Mouse (Mus musculus) limb, embryonic 12.5 days (tissue): ENCODE data around the gene Ubtf. TPM values are rescaled to one million over a fixed set of nuclear protein-coding genes. Genes with fewer than 3 reads are reported as not detected.

Experiments
- ATAC-seq: fragments of 200-750 bp; cut with Nextera tagmentation; 2 replicates; pipeline ENCODE4 v1.8.0; 2017; ENCODE audit warnings: low read depth, moderate TSS enrichment; ENCODE audit not compliant: insufficient number of reproducible peaks, insufficient read depth, low FRiP score, low TSS enrichment
- H3K27ac ChIP-seq: fragments of 300-500 bp; sonication (generic); 2 replicates; pipeline ENCODE4 v1.5.1; 2016; ENCODE audit warnings: mild to moderate bottlenecking, moderate library complexity
- H3K27me3 ChIP-seq: fragments of 300-500 bp; sonication (generic); 2 replicates; pipeline ENCODE4 v1.6.1; 2016; ENCODE audit warnings: mild to moderate bottlenecking, moderate library complexity
- H3K36me3 ChIP-seq: fragments of 300-500 bp; sonication (generic); 2 replicates; pipeline ENCODE4 v1.6.1; 2016; ENCODE audit warnings: mild to moderate bottlenecking, moderate library complexity
- H3K4me1 ChIP-seq: fragments of 300-500 bp; sonication (generic); replicated peaks from 2 replicates; pipeline ENCODE4 v1.6.1; 2016
- H3K4me2 ChIP-seq: fragments of 300-500 bp; sonication (generic); 2 replicates; pipeline ENCODE4 v1.6.1; 2016; ENCODE audit warnings: mild to moderate bottlenecking, moderate library complexity
- H3K4me3 ChIP-seq: fragments of 300-500 bp; sonication (generic); replicated peaks from 2 replicates; pipeline ENCODE4 v1.5.1; 2016; ENCODE audit warnings: mild to moderate bottlenecking
- H3K9ac ChIP-seq: fragments of 300-500 bp; sonication (generic); replicated peaks from 2 replicates; pipeline ENCODE4 v1.6.1; 2016; ENCODE audit warnings: mild to moderate bottlenecking, moderate library complexity
- H3K9me3 ChIP-seq: fragments of 300-500 bp; sonication (generic); 2 replicates; pipeline ENCODE4 v1.6.1; 2016; ENCODE audit warnings: mild to moderate bottlenecking, moderate library complexity
- WGBS: fragments of 180-500 bp; shearing (Covaris S2); methylation state at CpG from one replicate; pipeline ENCODE4 v1.1.7; 2016; 5-methylcytosine and 5-hydroxymethylcytosine counted together
- polyA plus RNA-seq: library from polyadenylated mRNA; unstranded; fragments of >200 nt; fragmentation: Nextera tagmentation; extraction: Ambion mirVana; gene quantifications from 2 replicates; pipeline ENCODE4 v1.2.1, GENCODE M21; 2016

Gene Ubtf
- polyA plus RNA-seq, 1 experiment from 2014 or later: 101 TPM

DNA sequence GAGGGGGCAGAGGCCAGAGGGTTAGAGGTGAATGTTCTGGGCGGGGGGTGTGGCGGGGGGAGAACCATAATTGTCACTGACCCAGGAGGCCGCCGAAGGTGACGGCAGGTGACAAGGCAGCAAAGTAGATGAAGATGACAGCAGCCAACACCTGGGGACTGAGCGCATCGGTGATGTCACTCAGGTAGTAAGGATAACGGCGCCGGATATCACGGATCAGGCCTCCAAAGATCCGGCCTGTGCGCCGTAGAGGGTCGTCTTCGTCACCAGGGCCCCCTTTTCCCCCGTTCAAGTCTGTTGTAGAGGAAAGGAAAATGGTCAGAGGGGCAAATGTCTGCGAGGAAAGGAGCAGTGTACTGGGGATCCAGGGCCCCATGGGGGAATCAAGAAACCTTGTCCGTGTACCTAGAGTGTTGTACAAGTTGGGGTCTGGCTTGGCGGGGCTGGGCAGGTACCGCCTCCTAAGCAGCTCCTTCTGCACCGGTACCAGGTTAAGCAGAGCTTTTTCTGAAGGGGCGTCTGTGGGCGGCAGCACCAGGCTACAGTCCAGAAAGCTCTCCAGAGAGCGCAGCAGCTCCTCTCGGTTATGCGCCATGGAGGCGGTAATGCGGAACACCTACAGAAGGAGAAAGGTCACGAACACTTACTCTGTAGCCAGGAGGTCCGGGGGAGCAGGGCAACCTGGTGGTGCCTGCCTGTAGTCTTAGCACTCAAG is 37.3 kb upstream of the Ubtf start:
- Histone ChIP-seq H3K9me3 (no peaks in the 10 kb centered on the region), H3K36me3 (no peaks in the 10 kb centered on the region), H3K4me3 (no peak overlapping the region), H3K27ac (no peak overlapping the region), H3K4me1 (peaks cover 3% of the 10 kb centered on the region; the same call in 1 of the 2 replicates), H3K27me3 (peaks cover 42% of the 10 kb centered on the region), H3K4me2 (no peak overlapping the region), H3K9ac (no peak overlapping the region)
- WGBS: 67% methylated on average over 31 of the region's 31 CpGs
- no peak for ATAC-seq

- 78% methylated on average over 12 of the region's 12 CpGs for WGBS
- Histone ChIP-seq H3K27me3 (peaks cover 48% of the 10 kb centered on the region), H3K4me2 (no peak overlapping the region), H3K27ac (no peak overlapping the region), H3K9me3 (no peaks in the 10 kb centered on the region), H3K4me1 (peaks cover 3% of the 10 kb centered on the region; the same call in 1 of the 2 replicates), H3K9ac (no peak overlapping the region), H3K4me3 (no peak overlapping the region), H3K36me3 (no peaks in the 10 kb centered on the region)
- ATAC-seq: no peak
Observed at GRCm38 (mm10) chr11:102356190-102356589, 36.6 kb upstream of the Ubtf start.

GRCm38 (mm10) chr11:102355501-102355900 is 36.0 kb upstream of the Ubtf start:
- no peak overlapping the region for H3K4me3 ChIP-seq
- H3K27me3 ChIP-seq: peaks cover 51% of the 10 kb centered on the region
- H3K36me3 ChIP-seq: no peaks in the 10 kb centered on the region
- H3K4me2 ChIP-seq: no peak overlapping the region
- no peaks in the 10 kb centered on the region for H3K9me3 ChIP-seq
- 82% methylated on average over 3 of the region's 3 CpGs for WGBS
- peaks cover 3% of the 10 kb centered on the region; the same call in 1 of the 2 replicates for H3K4me1 ChIP-seq
- no peak overlapping the region for H3K27ac ChIP-seq
- no peak for ATAC-seq
- no peak overlapping the region for H3K9ac ChIP-seq

DNA sequence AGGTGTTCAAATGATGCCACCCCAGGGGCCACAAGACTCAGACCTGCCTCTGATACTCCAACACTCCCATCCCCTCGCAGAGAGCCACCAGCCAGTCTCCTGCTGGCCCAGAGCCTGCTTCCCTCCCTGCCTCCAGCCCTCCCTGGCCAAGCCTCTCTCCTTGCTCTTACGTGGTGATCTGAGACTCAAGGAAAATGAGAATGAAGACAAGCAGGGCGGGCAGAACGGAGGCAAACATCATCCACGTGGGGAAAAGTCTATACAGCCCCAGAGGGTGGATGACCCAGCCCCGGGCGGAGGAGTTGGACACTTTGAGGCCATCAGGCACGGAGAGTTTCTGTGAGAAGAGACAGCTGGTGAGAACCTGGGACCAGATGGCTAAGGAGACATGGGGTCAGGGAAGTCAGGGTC is 33.5 kb upstream of the Ubtf start:
- 38% methylated on average over 8 of the region's 8 CpGs for WGBS
- peak overlapping the region; percentile 12; the same call in 1 of the 2 replicates for H3K9ac ChIP-seq
- ATAC-seq: no peak

DNA sequence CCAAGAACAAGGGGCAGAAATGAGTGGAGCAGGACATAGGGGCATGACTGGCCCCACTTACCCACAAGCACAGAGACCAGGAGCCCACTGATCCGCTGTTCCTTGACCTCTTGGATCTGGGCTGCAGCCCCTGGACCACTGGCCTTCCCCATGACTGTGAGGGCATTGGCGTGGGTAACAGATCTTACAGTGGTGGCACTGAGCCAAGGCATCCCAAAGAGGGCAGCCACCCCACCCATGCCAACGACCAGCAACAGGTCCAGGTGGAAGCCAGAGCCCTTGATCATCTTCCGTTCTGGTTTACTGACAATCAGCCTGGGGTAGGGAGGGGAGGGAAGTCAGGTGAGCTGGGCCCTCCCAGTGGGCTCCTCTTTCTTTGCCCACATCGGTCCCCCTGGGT is 32.8 kb upstream of the Ubtf start:
- H3K4me1 ChIP-seq: peaks cover 3% of the 10 kb centered on the region; the same call in 1 of the 2 replicates
- no peak overlapping the region for H3K4me2 ChIP-seq

More for the DNA sequence above, 33.5 kb upstream of the Ubtf start:
- Histone ChIP-seq H3K27me3 (peaks cover 47% of the 10 kb centered on the region), H3K4me1 (peaks cover 3% of the 10 kb centered on the region; the same call in 1 of the 2 replicates), H3K4me2 (no peak overlapping the region), H3K27ac (no peak overlapping the region), H3K36me3 (no peaks in the 10 kb centered on the region), H3K9me3 (no peaks in the 10 kb centered on the region), H3K4me3 (no peak overlapping the region)

DNA sequence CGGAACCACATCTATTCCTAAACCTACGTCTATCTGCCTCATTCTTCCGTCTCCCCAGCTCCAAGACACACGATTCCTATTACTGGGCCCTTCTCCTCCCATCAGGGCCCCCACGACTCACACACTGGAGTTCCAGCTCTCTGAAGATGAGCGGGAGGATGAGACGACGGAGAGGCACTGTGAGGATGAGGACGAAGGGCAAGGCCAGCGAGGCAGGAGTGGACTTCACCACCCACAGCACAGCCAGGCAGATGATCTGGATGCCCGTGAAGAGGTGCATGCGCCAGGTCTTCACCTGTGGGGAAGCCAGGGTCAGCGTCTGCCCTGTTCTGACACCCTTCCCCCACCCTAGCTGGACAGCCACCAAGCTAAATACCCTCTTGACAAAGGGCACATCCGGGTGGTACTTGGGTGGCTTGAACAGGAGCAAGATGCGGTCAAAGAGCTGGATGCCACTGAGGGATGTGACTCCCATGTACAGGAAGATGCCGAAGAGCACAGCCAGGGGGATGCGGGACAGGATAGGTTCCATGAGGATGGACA is 31.5 kb upstream of the Ubtf start:
- WGBS: 87% methylated on average over 17 of the region's 17 CpGs

More for the DNA sequence above, 32.8 kb upstream of the Ubtf start:
- WGBS: 64% methylated on average over 5 of the region's 5 CpGs
- no peak for ATAC-seq
- Histone ChIP-seq H3K9me3 (no peaks in the 10 kb centered on the region), H3K9ac (0 out of 2 replicates have a peak overlapping the region, but pooled peaks have one; percentile 12), H3K27ac (no peak overlapping the region), H3K36me3 (no peaks in the 10 kb centered on the region), H3K27me3 (peaks cover 41% of the 10 kb centered on the region; the same call in 1 of the 2 replicates), H3K4me3 (no peak overlapping the region)

GRCm38 (mm10) chr11:102350416-102350815 is 30.9 kb upstream of the Ubtf start:
- no peak overlapping the region for H3K9ac ChIP-seq
- peaks cover 8% of the 10 kb centered on the region for H3K4me1 ChIP-seq
- H3K4me2 ChIP-seq: no peak overlapping the region
- no peak overlapping the region for H3K4me3 ChIP-seq
- no peak overlapping the region for H3K27ac ChIP-seq
- ATAC-seq: no peak
- WGBS: 91% methylated on average over 4 of the region's 4 CpGs
- H3K36me3 ChIP-seq: no peaks in the 10 kb centered on the region
- H3K27me3 ChIP-seq: peaks cover 27% of the 10 kb centered on the region; the same call in 1 of the 2 replicates
- H3K9me3 ChIP-seq: no peaks in the 10 kb centered on the region

More for the DNA sequence above, 31.5 kb upstream of the Ubtf start:
- no peak overlapping the region for H3K27ac ChIP-seq
- peaks cover 29% of the 10 kb centered on the region; the same call in 1 of the 2 replicates for H3K27me3 ChIP-seq
- H3K9ac ChIP-seq: no peak overlapping the region
- H3K4me2 ChIP-seq: no peak overlapping the region
- no peak for ATAC-seq
- H3K36me3 ChIP-seq: no peaks in the 10 kb centered on the region
- no peaks in the 10 kb centered on the region for H3K9me3 ChIP-seq
- H3K4me3 ChIP-seq: no peak overlapping the region
- H3K4me1 ChIP-seq: peaks cover 8% of the 10 kb centered on the region

DNA sequence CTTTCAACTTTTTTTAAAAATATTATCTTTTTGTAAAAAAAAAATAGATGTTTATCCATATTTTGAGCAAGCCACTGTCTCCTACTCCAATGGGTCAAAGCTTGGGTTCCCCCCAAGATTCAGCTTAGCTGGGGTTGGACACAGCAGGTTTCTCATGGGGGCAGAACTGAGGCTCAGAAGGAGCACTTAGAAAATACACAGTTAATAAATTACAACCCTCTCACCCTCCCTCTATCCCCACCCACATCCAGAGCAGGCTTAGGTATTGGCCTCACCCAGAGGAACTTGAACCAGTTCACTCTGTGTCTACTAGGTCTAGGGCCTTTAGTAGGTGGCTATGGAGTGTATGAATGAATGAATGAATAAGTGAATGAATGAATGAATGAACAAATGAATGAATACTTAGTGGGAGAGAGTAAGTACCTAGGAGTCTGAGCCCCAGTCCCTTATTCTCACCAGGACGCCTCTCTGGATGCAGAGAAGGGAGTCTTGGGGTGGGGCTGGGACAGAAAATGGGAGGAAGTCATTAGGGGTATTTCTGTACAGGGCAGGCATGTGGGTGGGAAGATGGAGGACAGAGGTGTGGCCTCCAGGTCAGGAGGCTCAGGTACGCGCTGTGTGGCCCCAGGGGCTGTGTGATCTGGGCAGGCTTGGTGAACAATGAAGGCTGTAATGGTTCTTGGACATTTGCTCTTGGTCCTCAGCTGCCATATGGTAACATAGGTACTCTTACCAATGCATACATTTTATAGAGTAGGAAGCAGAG is 29.8 kb upstream of the Ubtf start:
- no peaks in the 10 kb centered on the region for H3K9me3 ChIP-seq
- H3K4me3 ChIP-seq: no peak overlapping the region
- WGBS: 79% methylated on average over 3 of the region's 3 CpGs
- H3K36me3 ChIP-seq: no peaks in the 10 kb centered on the region
- H3K9ac ChIP-seq: no peak overlapping the region
- H3K27ac ChIP-seq: no peak overlapping the region
- H3K27me3 ChIP-seq: peaks cover 27% of the 10 kb centered on the region; the same call in 1 of the 2 replicates
- no peak overlapping the region for H3K4me2 ChIP-seq
- peaks cover 8% of the 10 kb centered on the region for H3K4me1 ChIP-seq
- ATAC-seq: no peak

GRCm38 (mm10) chr11:102348771-102349170 is 29.2 kb upstream of the Ubtf start:
- ATAC-seq: no peak
- Histone ChIP-seq H3K9ac (no peak overlapping the region), H3K4me2 (no peak overlapping the region), H3K27ac (no peak overlapping the region), H3K36me3 (no peaks in the 10 kb centered on the region), H3K9me3 (no peaks in the 10 kb centered on the region), H3K4me3 (no peak overlapping the region), H3K27me3 (peaks cover 23% of the 10 kb centered on the region; the same call in 1 of the 2 replicates), H3K4me1 (peaks cover 8% of the 10 kb centered on the region)
- WGBS: 84% methylated on average over 11 of the region's 11 CpGs

DNA sequence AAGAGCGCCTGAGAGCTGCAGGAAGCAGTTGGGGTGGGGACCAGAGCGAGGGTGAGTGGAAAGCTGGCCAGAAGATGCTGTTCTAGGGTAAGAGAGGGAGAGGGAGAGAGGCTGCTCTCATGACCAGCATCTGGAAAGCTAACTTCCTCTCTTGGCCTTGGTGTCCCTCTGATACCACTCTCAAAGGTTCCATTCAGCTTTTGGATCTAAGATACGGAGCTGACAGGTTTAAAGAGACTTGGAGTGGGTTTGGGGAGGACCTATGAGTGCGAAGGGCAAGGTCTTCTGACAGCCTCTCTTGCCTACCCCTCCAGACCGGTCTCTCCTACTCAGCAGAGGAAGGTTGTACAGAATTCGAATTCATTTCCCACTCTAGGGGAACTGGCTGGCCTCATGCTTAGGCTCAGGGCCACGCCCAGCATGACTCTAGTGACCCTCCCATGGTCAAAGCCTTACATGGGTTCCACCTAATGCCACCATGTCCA is 28.6 kb upstream of the Ubtf start:
- Histone ChIP-seq H3K9me3 (no peaks in the 10 kb centered on the region), H3K4me1 (peaks cover 8% of the 10 kb centered on the region), H3K4me2 (no peak overlapping the region), H3K4me3 (no peak overlapping the region), H3K36me3 (no peaks in the 10 kb centered on the region), H3K9ac (no peak overlapping the region), H3K27ac (no peak overlapping the region), H3K27me3 (peaks cover 17% of the 10 kb centered on the region; the same call in 1 of the 2 replicates)
- ATAC-seq: no peak
- 87% methylated on average over 7 of the region's 7 CpGs for WGBS

GRCm38 (mm10) chr11:102347683-102348082 is 28.1 kb upstream of the Ubtf start:
- H3K4me2 ChIP-seq: no peak overlapping the region
- WGBS: 73% methylated on average over 5 of the region's 5 CpGs
- peaks cover 5% of the 10 kb centered on the region for H3K4me1 ChIP-seq
- H3K4me3 ChIP-seq: no peak overlapping the region
- no peak overlapping the region for H3K9ac ChIP-seq
- H3K36me3 ChIP-seq: no peaks in the 10 kb centered on the region
- no peak for ATAC-seq
- peaks cover 14% of the 10 kb centered on the region; the same call in 1 of the 2 replicates for H3K27me3 ChIP-seq
- H3K27ac ChIP-seq: no peak overlapping the region
- H3K9me3 ChIP-seq: no peaks in the 10 kb centered on the region
